Mouse (Mus musculus): Measurements from ENCODE around the gene Fkbp9.

DNA sequence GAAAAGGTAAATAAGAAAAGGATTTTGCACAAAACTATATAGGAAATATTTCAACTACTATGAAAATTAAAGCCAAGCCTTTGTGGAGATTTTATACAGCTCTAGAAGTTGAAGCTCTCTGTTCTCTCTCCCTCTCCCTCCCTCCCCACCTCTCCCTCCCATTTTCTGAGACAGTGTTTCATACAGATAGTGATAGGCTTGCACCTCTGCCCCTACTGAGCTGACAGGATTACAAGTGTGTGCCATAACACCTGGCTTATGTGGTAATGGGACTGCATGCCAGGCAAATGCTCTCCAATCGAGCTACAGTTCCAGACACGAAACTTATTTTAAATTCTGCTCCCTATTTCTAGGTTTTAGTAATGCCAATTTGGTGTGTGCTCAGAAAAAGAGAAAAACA is 79.1 kb downstream of the Fkbp9 start:
- TF ChIP-seq POLR2A (IDR thresholded peaks at IDR 0.05; ENCODE audit: borderline replicate concordance, control insufficient read depth, low read depth, low read length) (no peak), CTCF (IDR thresholded peaks at IDR 0.05; ENCODE audit: control insufficient read depth, insufficient read depth, low read length) (no peak)
